8 mouse cellular contexts compared by ENCODE assay signal in genomic region chr10:80168038-80168661, GRCm38 (mm10). TPM values are rescaled to one million over a fixed set of nuclear protein-coding genes. Genes with fewer than 3 reads are reported as not detected.
A peak's percentile ranks its signal among the peaks of the same experiment; 100 is the strongest.
DNase-seq lines count a peak whose midpoint lies in the region; ATAC-seq and TF ChIP-seq lines count a peak whose summit lies in the region.

No protein-coding gene starts in this region.

- H3ac ChIP-seq in myocyte (ENCODE audit: control insufficient read depth, insufficient read length), result peak overlapping the region; percentile 63

- peak; percentile 60 for ATAC-seq in liver, embryonic 11.5 days (replicated peaks; ENCODE audit: low FRiP score)

- peaks cover 39% of the 10 kb centered on the region for H3K36me3 ChIP-seq in embryonic facial prominence, embryonic 10.5 days (replicated peaks)
- peaks cover 2% of the 10 kb centered on the region for H3K36me3 ChIP-seq in heart, adult 2 months (ENCODE audit: control insufficient read depth, insufficient read depth, low read length)
- peaks cover 22% of the 10 kb centered on the region for H3K36me3 ChIP-seq in liver, embryonic 11.5 days (ENCODE audit: control insufficient read depth, insufficient read depth, low read length)
- peaks cover 6% of the 10 kb centered on the region for H3K36me3 ChIP-seq in myocyte (ENCODE audit: control insufficient read depth, insufficient read depth)

- H3K27ac ChIP-seq in embryonic facial prominence, embryonic 10.5 days (replicated peaks), result peak overlapping the region; percentile 100
- peak overlapping the region; percentile 96 for H3K27ac ChIP-seq in heart, adult 2 months
- peak overlapping the region; percentile 99 for H3K27ac ChIP-seq in liver, embryonic 11.5 days (ENCODE audit: low read depth, low read length)

- no peaks in the 10 kb centered on the region for H3K27me3 ChIP-seq in embryonic facial prominence, embryonic 10.5 days (replicated peaks; ENCODE audit: low read depth, poor library complexity, severe bottlenecking)
- no peaks in the 10 kb centered on the region for H3K27me3 ChIP-seq in heart, adult 2 months (ENCODE audit: control insufficient read depth, insufficient read depth, low read length)
- H3K27me3 ChIP-seq in liver, embryonic 11.5 days (replicated peaks; ENCODE audit: control insufficient read depth, insufficient read depth, low read length), result no peaks in the 10 kb centered on the region
- no peaks in the 10 kb centered on the region for H3K27me3 ChIP-seq in myocyte (ENCODE audit: control insufficient read depth, insufficient read depth, insufficient read length)

- WGBS in embryonic facial prominence, embryonic 10.5 days, result under 1% methylated on average over 48 of the region's 48 CpGs
- under 1% methylated on average over 48 of the region's 48 CpGs for WGBS in heart, adult 2 months
- under 1% methylated on average over 48 of the region's 48 CpGs for WGBS in liver, embryonic 11.5 days

- DNase-seq in left cerebral cortex, adult 18-20 months (ENCODE audit: low spot score in 2 of 2), result peak; percentile 92 to 93
- no peak for DNase-seq in left cerebral cortex, adult 11 months (ENCODE audit: low spot score)
- peak; percentile 97 for DNase-seq in embryonic facial prominence, embryonic 10.5 days (ENCODE audit: low spot score)
- DNase-seq in heart, adult 2 months, result peak; percentile 94 to 96
- DNase-seq in kidney, adult 8-10 months, result peak; percentile 93 to 95
- peak; percentile 95 for DNase-seq in liver, embryonic 11.5 days (ENCODE audit: low spot score)
- DNase-seq in spleen, postnatal 4 days (ENCODE audit: low spot score in 2 of 2), result peak; percentile 92 to 96

- intact Hi-C loops in heart, adult 2 months (cut with DNase I), result loop anchor here (5.0 kb wide), 1 partner anchor 316 kb away; the partner anchor contains the start of gene Ptbp1

- H3K9ac ChIP-seq in heart, adult 2 months (ENCODE audit: low read depth, low read length), result peak overlapping the region; percentile 97
- peak overlapping the region; percentile 98 for H3K9ac ChIP-seq in liver, embryonic 11.5 days (ENCODE audit: low read depth, low read length)

- peaks cover 5% of the 10 kb centered on the region for H3K79me2 ChIP-seq in heart, adult 2 months (replicated peaks; ENCODE audit: control insufficient read depth, insufficient read depth, low read length)
- H3K79me2 ChIP-seq in myocyte (ENCODE audit: control insufficient read depth, insufficient read depth), result peaks cover 20% of the 10 kb centered on the region

- peak overlapping the region; percentile 84 for H3K4me2 ChIP-seq in liver, embryonic 11.5 days
- H3K4me2 ChIP-seq in myocyte (ENCODE audit: low read depth), result peak overlapping the region; percentile 90

- H3K9me3 ChIP-seq in embryonic facial prominence, embryonic 10.5 days, result no peaks in the 10 kb centered on the region
- no peaks in the 10 kb centered on the region for H3K9me3 ChIP-seq in liver, embryonic 11.5 days (ENCODE audit: control insufficient read depth, low read length)

- no peak for TF ChIP-seq EP300 in heart, adult 2 months (IDR thresholded peaks at IDR 0.05; ENCODE audit: insufficient read depth, low read depth, low read length)

- H3K4me1 ChIP-seq in embryonic facial prominence, embryonic 10.5 days, result peaks cover 77% of the 10 kb centered on the region
- peaks cover 10% of the 10 kb centered on the region for H3K4me1 ChIP-seq in heart, adult 2 months (ENCODE audit: control insufficient read depth, insufficient read depth, low read length)
- peaks cover 50% of the 10 kb centered on the region for H3K4me1 ChIP-seq in liver, embryonic 11.5 days (replicated peaks; ENCODE audit: control insufficient read depth, insufficient read depth, low read length)

- H3K4me3 ChIP-seq in embryonic facial prominence, embryonic 10.5 days, result peak overlapping the region; percentile 94
- H3K4me3 ChIP-seq in heart, adult 2 months, result peak overlapping the region; percentile 99
- peak overlapping the region; percentile 84 for H3K4me3 ChIP-seq in liver, embryonic 11.5 days (ENCODE audit: low read depth, low read length)
- peak overlapping the region; percentile 58 for H3K4me3 ChIP-seq in myocyte

- no peak for TF ChIP-seq CTCF in heart, adult 2 months (IDR thresholded peaks at IDR 0.05)

- peak; percentile 29; the same call in 1 of the 2 replicates for TF ChIP-seq POLR2A in heart, adult 2 months (IDR thresholded peaks at IDR 0.05; ENCODE audit: insufficient read depth, low read depth, low read length)
- TF ChIP-seq POLR2A in myocyte (IDR thresholded peaks at IDR 0.05; ENCODE audit: insufficient read length, low read depth), result peak; percentile 60

TF ChIP-seq in myocyte, 11 proteins besides CTCF, POLR2A, EP300 and RAD21:
- no peak for TF ChIP-seq MYOD1 (IDR thresholded peaks at IDR 0.05; ENCODE audit: control insufficient read depth in 1 of 3, insufficient read length in 2 of 3, low read depth in 2 of 3)
- TF ChIP-seq POLR2AphosphoS2 (IDR thresholded peaks at IDR 0.05; ENCODE audit: insufficient read length, low read depth), result peak; percentile 42

RNA-seq across cellular contexts. Expression of gene Cirbp, which starts 2.4 kb away (rescaled TPM):
- 10 to 100 TPM; 89.7 to 94.6 TPM for total RNA-seq in left cerebral cortex, adult 18-20 months (2021)
- polyA plus RNA-seq in embryonic facial prominence, embryonic 10.5 days (2016; fragmentation: Nextera tagmentation; extraction: Ambion mirVana), result 93.2 and 110 TPM in 2 replicates
- total RNA-seq in heart, adult 2 months (2021), result 10 to 100 TPM; 34.2 to 43.2 TPM
- polyA plus RNA-seq in heart, adult 2 months (2012; rRNA removed), result 62.5 and 85.8 TPM in 2 replicates
- 22.5 and 25.1 TPM in 2 replicates for polyA plus RNA-seq in liver, embryonic 11.5 days (2014; fragmentation: Nextera tagmentation; extraction: Ambion mirVana)
- 54.2 TPM for polyA plus RNA-seq in myocyte (2012; fragmentation: generic; extraction: Trizol)

RNA-seq across cellular contexts. Expression of gene 1600002K03Rik, which starts 4.6 kb away (rescaled TPM):
- total RNA-seq in left cerebral cortex, adult 18-20 months (2021), result 1 to 10 TPM; 6.8 to 7.0 TPM
- 10.8 and 12.0 TPM in 2 replicates for polyA plus RNA-seq in embryonic facial prominence, embryonic 10.5 days (2016; fragmentation: Nextera tagmentation; extraction: Ambion mirVana)
- 1 to 10 TPM; 5.9 to 6.0 TPM for total RNA-seq in heart, adult 2 months (2021)
- polyA plus RNA-seq in heart, adult 2 months (2012; rRNA removed), result 5.6 and 6.3 TPM in 2 replicates
- 21.8 and 27.4 TPM in 2 replicates for polyA plus RNA-seq in liver, embryonic 11.5 days (2014; fragmentation: Nextera tagmentation; extraction: Ambion mirVana)
- polyA plus RNA-seq in myocyte (2012; fragmentation: generic; extraction: Trizol), result 23.5 TPM

RNA-seq across cellular contexts. Expression of gene Efna2, which starts 11.1 kb away (rescaled TPM):
- total RNA-seq in left cerebral cortex, adult 18-20 months (2021), result 1 to 10 TPM; 7.0 to 8.2 TPM
- 45.2 and 50.1 TPM in 2 replicates for polyA plus RNA-seq in embryonic facial prominence, embryonic 10.5 days (2016; fragmentation: Nextera tagmentation; extraction: Ambion mirVana)
- total RNA-seq in heart, adult 2 months (2021), result 1 to 10 TPM in 1 of 2 experiments, under 1 TPM in 1; 0.86 to 1.1 TPM
- polyA plus RNA-seq in heart, adult 2 months (2012; rRNA removed), result 1.2 and 1.7 TPM in 2 replicates
- 9.4 and 10.7 TPM in 2 replicates for polyA plus RNA-seq in liver, embryonic 11.5 days (2014; fragmentation: Nextera tagmentation; extraction: Ambion mirVana)
- polyA plus RNA-seq in myocyte (2012; fragmentation: generic; extraction: Trizol), result 3.6 TPM

RNA-seq across cellular contexts. Expression of gene Midn, which starts 20.1 kb away (rescaled TPM):
- total RNA-seq in left cerebral cortex, adult 18-20 months (2021), result 100 to 1,000 TPM; 105 TPM
- 22.2 TPM in 2 replicates for polyA plus RNA-seq in embryonic facial prominence, embryonic 10.5 days (2016; fragmentation: Nextera tagmentation; extraction: Ambion mirVana)
- total RNA-seq in heart, adult 2 months (2021), result 100 to 1,000 TPM in 1 of 2 experiments, 10 to 100 TPM in 1; 96.2 to 102 TPM
- polyA plus RNA-seq in heart, adult 2 months (2012; rRNA removed), result 50.1 and 74.5 TPM in 2 replicates
- polyA plus RNA-seq in liver, embryonic 11.5 days (2014; fragmentation: Nextera tagmentation; extraction: Ambion mirVana), result 19.2 and 20.1 TPM in 2 replicates
- polyA plus RNA-seq in myocyte (2012; fragmentation: generic; extraction: Trizol), result 131 TPM

RNA-seq across cellular contexts. Expression of gene Cbarp, which starts 27.5 kb away (rescaled TPM):
- 100 to 1,000 TPM; 418 to 437 TPM for total RNA-seq in left cerebral cortex, adult 18-20 months (2021)
- polyA plus RNA-seq in embryonic facial prominence, embryonic 10.5 days (2016; fragmentation: Nextera tagmentation; extraction: Ambion mirVana), result 4.9 and 8.5 TPM in 2 replicates
- total RNA-seq in heart, adult 2 months (2021), result 1 to 10 TPM; 3.9 to 4.9 TPM
- 3.0 and 4.3 TPM in 2 replicates for polyA plus RNA-seq in heart, adult 2 months (2012; rRNA removed)
- 2.8 and 3.1 TPM in 2 replicates for polyA plus RNA-seq in liver, embryonic 11.5 days (2014; fragmentation: Nextera tagmentation; extraction: Ambion mirVana)
- polyA plus RNA-seq in myocyte (2012; fragmentation: generic; extraction: Trizol), result 10.0 TPM
